Mouse (Mus musculus) right cerebral cortex, postnatal 4 days (tissue): ENCODE results near the gene Agbl2.
A peak's percentile ranks its signal among the peaks of the same experiment; 100 is the strongest.
"Not testable (repeated sequence)": the region's sequence is repeated elsewhere in the genome, so short reads cannot be mapped to it uniquely, and the experiment has no call there.

ENCODE experiments used
- DNase-seq: peaks from one replicate; pipeline ENCODE4 v3.0.0-alpha.2; 2022

The Agbl2 gene

GRCm38 (mm10) chr2:90818710-90819109 lies 36.2 kb downstream of the Agbl2 start:
- no peak for DNase-seq

- no peak for DNase-seq
Measured at GRCm38 (mm10) chr2:90820894-90821293, 38.4 kb downstream of the Agbl2 start.

GRCm38 (mm10) chr2:90822978-90823377 lies 40.5 kb downstream of the Agbl2 start:
- DNase-seq, result no peak

GRCm38 (mm10) chr2:90823781-90824180 lies 41.3 kb downstream of the Agbl2 start:
- no peak for DNase-seq

- DNase-seq, result not testable (repeated sequence)
Measured at GRCm38 (mm10) chr2:90824528-90824927, 42.0 kb downstream of the Agbl2 start.

GRCm38 (mm10) chr2:90825515-90826172 lies 43.1 kb downstream of the Agbl2 start:
- DNase-seq, result no peak

GRCm38 (mm10) chr2:90828739-90829138 lies 46.2 kb downstream of the Agbl2 start:
- DNase-seq, result no peak

- DNase-seq, result no peak
Measured at GRCm38 (mm10) chr2:90833502-90833901, 51.0 kb downstream of the Agbl2 start.

GRCm38 (mm10) chr2:90838621-90839020 lies 56.1 kb downstream of the Agbl2 start:
- no peak for DNase-seq

- no peak for DNase-seq
Measured at GRCm38 (mm10) chr2:90843666-90844065, 61.1 kb downstream of the Agbl2 start.

- DNase-seq, result no peak
Measured at GRCm38 (mm10) chr2:90844262-90844661, 61.7 kb downstream of the Agbl2 start.

- DNase-seq, result no peak
Measured at GRCm38 (mm10) chr2:90845234-90845633, 62.7 kb downstream of the Agbl2 start.

- DNase-seq, result peak; percentile 11
Measured at GRCm38 (mm10) chr2:90846171-90846570, 63.6 kb downstream of the Agbl2 start.

- DNase-seq, result peak; percentile 26
Measured at GRCm38 (mm10) chr2:90846597-90846954, 64.0 kb downstream of the Agbl2 start.

- peak; percentile 97 for DNase-seq
Measured at GRCm38 (mm10) chr2:90846955-90847680, 64.6 kb downstream of the Agbl2 start, which contains the start of gene Mtch2. Gene Mtch2 (plus strand): TSS chr2:90847155.

- DNase-seq, result no peak
Measured at GRCm38 (mm10) chr2:90847681-90848050, 65.1 kb downstream of the Agbl2 start.

GRCm38 (mm10) chr2:90848331-90848730 lies 65.8 kb downstream of the Agbl2 start:
- DNase-seq, result no peak

GRCm38 (mm10) chr2:90850401-90850800 lies 67.9 kb downstream of the Agbl2 start:
- no peak for DNase-seq

GRCm38 (mm10) chr2:90861486-90861885 lies 79.0 kb downstream of the Agbl2 start:
- no peak for DNase-seq

- no peak for DNase-seq
Measured at GRCm38 (mm10) chr2:90864184-90864583, 81.7 kb downstream of the Agbl2 start.

GRCm38 (mm10) chr2:90866524-90866923 lies 84.0 kb downstream of the Agbl2 start:
- DNase-seq, result peak; percentile 88

GRCm38 (mm10) chr2:90870136-90870601 lies 87.6 kb downstream of the Agbl2 start:
- DNase-seq, result no peak

GRCm38 (mm10) chr2:90871180-90871961 lies 88.8 kb downstream of the Agbl2 start:
- DNase-seq, result no peak

GRCm38 (mm10) chr2:90874025-90874424 lies 91.5 kb downstream of the Agbl2 start:
- no peak for DNase-seq
